Mouse (Mus musculus): ENCODE results near the gene Calcoco2. TPM values are rescaled to one million over a fixed set of nuclear protein-coding genes. Genes with fewer than 3 reads are reported as not detected.
"Not testable (repeated sequence)": the region's sequence is repeated elsewhere in the genome, so short reads cannot be mapped to it uniquely, and the experiment has no call there.

Calcoco2 gene
- total and polyA plus RNA-seq, 2 experiments from 2014 or later = not detected

DNA sequence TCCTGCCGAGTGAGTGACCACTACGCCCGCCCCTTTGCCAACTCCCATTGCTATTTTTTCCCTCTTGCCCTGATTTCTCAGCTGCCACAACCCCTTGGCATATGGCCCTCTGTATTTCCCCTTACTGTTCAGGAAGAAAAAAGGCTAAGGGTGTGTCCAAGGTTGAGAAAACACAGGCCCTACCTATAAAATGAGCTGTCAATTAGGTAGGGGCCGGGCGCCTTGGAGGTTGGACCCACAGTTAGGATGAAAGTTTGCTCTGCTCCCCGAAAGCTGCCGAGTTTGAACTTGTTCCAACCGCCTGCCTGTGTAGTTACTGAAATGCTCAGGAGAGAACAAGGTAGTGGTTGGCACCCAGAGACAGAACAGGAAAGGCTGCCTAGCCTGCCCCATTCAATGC is 24.1 kb upstream of the Calcoco2 start:
- Histone ChIP-seq H3K4me2 (ENCODE audit: low read depth, low read length) (no peak overlapping the region), H3K27ac (ENCODE audit: low read depth) (no peak overlapping the region), H3K9me3 (replicated peaks; ENCODE audit: control insufficient read depth, low read length) (no peaks in the 10 kb centered on the region), H3K27me3 (ENCODE audit: control insufficient read depth, insufficient read depth, low read length) (peaks cover 33% of the 10 kb centered on the region), H3K36me3 (replicated peaks; ENCODE audit: control insufficient read depth, insufficient read depth, low read length) (no peaks in the 10 kb centered on the region), H3K4me1 (ENCODE audit: control insufficient read depth, insufficient read depth) (no peaks in the 10 kb centered on the region), H3K4me3 (ENCODE audit: low read depth, low read length) (no peak overlapping the region), H3K9ac (replicated peaks; ENCODE audit: low read depth, low read length) (no peak overlapping the region)
- TF ChIP-seq EP300 (IDR thresholded peaks at IDR 0.05; ENCODE audit: low read depth) (no peak), CTCF (IDR thresholded peaks at IDR 0.05; ENCODE audit: low read depth) (no peak)
- no peak for ATAC-seq (ENCODE audit: insufficient read depth, low read depth)
- WGBS = 72% methylated on average over 8 of the region's 8 CpGs
- DNase-seq (ENCODE audit: low spot score) = no peak

DNA sequence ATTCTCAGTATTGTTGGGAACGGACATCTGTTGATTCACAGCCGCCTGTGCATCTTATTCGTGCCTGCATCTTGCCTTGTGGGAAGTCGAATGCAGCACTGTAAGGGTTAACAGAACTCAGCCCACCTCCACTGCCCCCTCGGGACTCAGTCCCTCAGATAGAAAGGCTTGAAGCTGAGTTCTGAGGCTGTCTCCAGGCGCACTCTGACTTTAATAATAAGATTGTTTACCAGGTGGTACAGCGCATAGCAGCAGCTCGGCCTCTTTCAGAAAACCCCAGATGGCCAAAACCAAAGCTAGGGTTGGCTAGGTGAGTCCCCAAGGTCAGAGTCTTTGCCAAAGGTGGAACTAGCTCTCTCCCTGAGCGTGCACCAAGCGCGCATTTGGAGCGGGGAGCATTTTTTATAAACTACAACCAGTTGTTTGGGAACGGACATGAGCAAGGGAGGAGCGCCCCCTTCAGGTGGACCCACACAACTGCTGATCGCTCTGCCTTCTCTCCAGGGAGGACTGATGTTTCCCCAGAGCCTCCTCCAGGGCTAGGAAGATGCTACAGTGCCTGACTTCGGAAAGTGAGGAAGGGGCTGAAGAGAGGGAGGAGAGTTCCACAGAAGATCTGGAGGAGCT is 21.6 kb upstream of the Calcoco2 start, which contains the start of gene Ttll6:
TSS of gene Ttll6 (plus strand) at position 548 of the 627 bp plus-strand sequence.
- no peak within 1 kb of the TSS for H3K9ac ChIP-seq (replicated peaks; ENCODE audit: low read depth, low read length)
- no peaks in the 10 kb centered on the region for H3K9me3 ChIP-seq (replicated peaks; ENCODE audit: control insufficient read depth, low read length)
- H3K4me3 ChIP-seq (ENCODE audit: low read depth, low read length) = no peak within 1 kb of the TSS
- TF ChIP-seq EP300 (IDR thresholded peaks at IDR 0.05; ENCODE audit: low read depth) (no peak), CTCF (IDR thresholded peaks at IDR 0.05; ENCODE audit: low read depth) (peak; percentile 53)
- H3K36me3 ChIP-seq (replicated peaks; ENCODE audit: control insufficient read depth, insufficient read depth, low read length) = no peaks in the 10 kb centered on the region
- H3K4me2 ChIP-seq (ENCODE audit: low read depth, low read length) = peak within 1 kb of the TSS; percentile 39; the same call in 1 of the 2 replicates
- H3K27me3 ChIP-seq (ENCODE audit: control insufficient read depth, insufficient read depth, low read length) = peaks cover 24% of the 10 kb centered on the region
- no peak within 1 kb of the TSS for H3K27ac ChIP-seq (ENCODE audit: low read depth)
- WGBS = 19% methylated on average over 16 of the region's 16 CpGs
- DNase-seq (ENCODE audit: low spot score) (peak; percentile 61), ATAC-seq (ENCODE audit: insufficient read depth, low read depth) (no peak)
- H3K4me1 ChIP-seq (ENCODE audit: control insufficient read depth, insufficient read depth) = no peaks in the 10 kb centered on the region

DNA sequence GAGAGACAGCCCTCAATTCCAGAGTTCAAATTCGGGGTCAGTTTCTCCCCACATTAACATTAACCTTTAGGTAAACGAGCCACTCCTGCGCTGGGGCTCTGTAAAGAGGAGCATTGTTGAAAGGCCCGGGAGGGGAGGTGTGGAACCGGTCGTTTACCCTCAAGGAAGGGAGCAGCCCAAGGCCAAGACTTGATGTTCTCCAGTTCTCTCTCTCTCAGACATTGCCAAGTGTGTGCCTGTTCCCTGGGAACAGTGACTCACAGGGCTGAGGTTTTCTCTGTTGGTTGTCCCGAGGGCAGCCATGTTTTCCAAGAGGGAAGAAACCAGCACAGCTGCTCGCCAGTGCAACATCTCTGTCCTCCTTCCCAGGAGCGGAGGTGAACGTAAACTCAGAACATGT is 18.8 kb upstream of the Calcoco2 start:
- H3K9me3 ChIP-seq (replicated peaks; ENCODE audit: control insufficient read depth, low read length) = no peaks in the 10 kb centered on the region
- 58% methylated on average over 10 of the region's 10 CpGs for WGBS
- H3K4me1 ChIP-seq (ENCODE audit: control insufficient read depth, insufficient read depth) = no peaks in the 10 kb centered on the region
- DNase-seq (ENCODE audit: low spot score) (no peak), ATAC-seq (ENCODE audit: insufficient read depth, low read depth) (no peak)
- H3K4me2 ChIP-seq (ENCODE audit: low read depth, low read length) = no peak overlapping the region
- H3K36me3 ChIP-seq (replicated peaks; ENCODE audit: control insufficient read depth, insufficient read depth, low read length) = no peaks in the 10 kb centered on the region
- H3K4me3 ChIP-seq (ENCODE audit: low read depth, low read length) = no peak overlapping the region
- H3K9ac ChIP-seq (replicated peaks; ENCODE audit: low read depth, low read length) = no peak overlapping the region
- TF ChIP-seq CTCF (IDR thresholded peaks at IDR 0.05; ENCODE audit: low read depth) (no peak), EP300 (IDR thresholded peaks at IDR 0.05; ENCODE audit: low read depth) (no peak)
- H3K27ac ChIP-seq (ENCODE audit: low read depth) = no peak overlapping the region
- peaks cover 32% of the 10 kb centered on the region for H3K27me3 ChIP-seq (ENCODE audit: control insufficient read depth, insufficient read depth, low read length)

DNA sequence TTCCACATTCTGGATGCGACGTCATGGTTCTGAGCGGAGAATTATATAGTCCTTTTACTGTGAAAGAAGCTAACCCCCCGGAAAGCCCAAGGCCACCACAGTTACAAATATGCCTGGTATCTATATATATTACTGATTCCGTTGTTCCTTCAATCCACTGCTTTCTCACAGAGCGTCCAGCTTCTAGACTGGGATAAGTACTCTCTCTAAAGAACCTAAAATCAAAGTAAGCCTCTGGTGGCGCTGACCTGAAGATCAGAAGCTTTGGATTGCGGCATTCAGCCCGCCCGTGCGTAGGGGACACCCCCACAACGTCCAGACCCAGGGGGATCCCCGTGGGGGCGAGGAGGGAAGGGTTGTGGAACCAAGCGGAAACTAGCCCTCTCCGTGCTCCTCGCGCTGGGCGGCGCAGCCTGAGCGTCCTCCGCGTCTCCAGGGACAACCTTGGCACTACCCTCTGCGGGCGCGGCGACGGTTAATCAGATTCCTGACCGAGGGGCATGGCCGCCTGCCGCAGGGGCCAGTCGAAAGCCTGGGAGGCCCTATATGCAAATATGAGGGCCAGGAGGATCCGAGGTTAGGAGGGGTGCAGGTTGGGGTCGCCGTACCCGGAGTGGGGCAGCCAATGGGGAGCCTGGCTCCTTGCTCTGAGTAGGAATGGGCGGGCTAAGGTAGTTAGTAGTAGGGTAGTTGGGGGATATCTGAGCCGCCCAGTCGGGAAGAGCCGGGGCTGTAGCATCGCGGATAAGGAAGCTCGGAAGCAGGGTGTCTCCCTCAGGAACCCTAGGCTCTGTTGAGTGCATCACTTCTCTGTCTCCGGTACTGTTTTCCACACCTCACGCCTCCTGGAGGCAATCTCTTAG is 12.5 kb upstream of the Calcoco2 start:
- peak overlapping the region; percentile 67 for H3K4me2 ChIP-seq (ENCODE audit: low read depth, low read length)
- ATAC-seq (ENCODE audit: insufficient read depth, low read depth) = peak; percentile 55; the same call in 1 of the 2 replicates
- TF ChIP-seq CTCF (IDR thresholded peaks at IDR 0.05; ENCODE audit: low read depth) = no peak
- no peak for TF ChIP-seq EP300 (IDR thresholded peaks at IDR 0.05; ENCODE audit: low read depth)
- H3K9me3 ChIP-seq (replicated peaks; ENCODE audit: control insufficient read depth, low read length) = no peaks in the 10 kb centered on the region
- H3K4me3 ChIP-seq (ENCODE audit: low read depth, low read length) = peak overlapping the region; percentile 42
- no peak overlapping the region for H3K27ac ChIP-seq (ENCODE audit: low read depth)
- H3K36me3 ChIP-seq (replicated peaks; ENCODE audit: control insufficient read depth, insufficient read depth, low read length) = no peaks in the 10 kb centered on the region
- DNase-seq (ENCODE audit: low spot score) = peak; percentile 25
- no peaks in the 10 kb centered on the region for H3K4me1 ChIP-seq (ENCODE audit: control insufficient read depth, insufficient read depth)
- 0 out of 2 replicates have a peak overlapping the region, but pooled peaks have one; percentile 12 for H3K9ac ChIP-seq (replicated peaks; ENCODE audit: low read depth, low read length)
- H3K27me3 ChIP-seq (ENCODE audit: control insufficient read depth, insufficient read depth, low read length) = peaks cover 50% of the 10 kb centered on the region
- WGBS = 1% methylated on average over 45 of the region's 45 CpGs

DNA sequence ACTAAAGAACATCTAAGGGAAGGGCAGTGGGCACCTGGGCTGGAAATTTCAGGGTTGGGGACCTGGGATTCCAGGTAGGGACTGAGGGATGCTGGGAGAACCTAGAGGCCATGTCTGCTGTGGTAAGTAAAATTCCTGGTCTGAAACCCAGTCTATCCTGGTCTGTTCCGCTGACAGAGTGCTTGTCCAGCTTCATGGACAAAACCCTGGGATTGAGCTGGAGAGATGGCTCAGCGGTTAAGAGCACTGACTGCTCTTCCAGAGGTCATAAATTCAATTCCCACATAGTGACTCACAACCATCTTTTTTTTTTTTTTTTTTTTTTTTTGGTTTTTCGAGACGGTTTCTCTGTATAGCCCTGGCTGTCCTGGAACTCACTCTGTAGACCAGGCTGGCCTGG is 11.0 kb upstream of the Calcoco2 start:
- H3K27ac ChIP-seq (ENCODE audit: low read depth); H3K9ac ChIP-seq (replicated peaks; ENCODE audit: low read depth, low read length); H3K4me3 ChIP-seq (ENCODE audit: low read depth, low read length); DNase-seq (ENCODE audit: low spot score); H3K9me3 ChIP-seq (replicated peaks; ENCODE audit: control insufficient read depth, low read length); ATAC-seq (ENCODE audit: insufficient read depth, low read depth); H3K4me2 ChIP-seq (ENCODE audit: low read depth, low read length); H3K36me3 ChIP-seq (replicated peaks; ENCODE audit: control insufficient read depth, insufficient read depth, low read length); H3K4me1 ChIP-seq (ENCODE audit: control insufficient read depth, insufficient read depth): not testable (repeated sequence)
- whole genome bisulfite sequencing = 69% methylated on average over 4 of the region's 4 CpGs
- peaks cover 50% of the 10 kb centered on the region for H3K27me3 ChIP-seq (ENCODE audit: control insufficient read depth, insufficient read depth, low read length)
